Mouse (Mus musculus): ENCODE data around the gene Sf3a2.

GRCm38 (mm10) chr10:80774981-80775380 is 23.0 kb upstream of the Sf3a2 start:
- TF ChIP-seq CTCF (IDR thresholded peaks at IDR 0.05; ENCODE audit: extremely low read depth, insufficient read length, insufficient replicate concordance, low read depth, low read length) (no peak), POLR2A (IDR thresholded peaks at IDR 0.05; ENCODE audit: low read depth, low read length) (no peak)
